Mouse (Mus musculus) C2C12 (cell line): Measurements from ENCODE around the gene Sh3pxd2a. TPM values are rescaled to one million over a fixed set of nuclear protein-coding genes. Genes with fewer than 3 reads are reported as not detected.
A peak's percentile ranks its signal among the peaks of the same experiment; 100 is the strongest.

ENCODE experiments used
- H3K27me3 ChIP-seq: one replicate; pipeline ENCODE4 v1.6.1; 2011; ENCODE audit not compliant: control insufficient read depth, insufficient read depth, insufficient read length
- H3K36me3 ChIP-seq: one replicate; pipeline ENCODE4 v1.6.1; 2011; ENCODE audit not compliant: control insufficient read depth, insufficient read depth
- H3K4me3 ChIP-seq: one replicate; pipeline ENCODE4 v1.5.1; 2011; ENCODE audit warnings: mild to moderate bottlenecking, control low read depth; ENCODE audit not compliant: poor library complexity, insufficient read depth, severe bottlenecking
- H3K79me2 ChIP-seq: one replicate; pipeline ENCODE4 v1.6.1; 2011; ENCODE audit not compliant: control insufficient read depth, insufficient read depth
- H3K79me3 ChIP-seq: one replicate; pipeline ENCODE4 v1.6.1; 2011; ENCODE audit warnings: low read depth, control low read depth
- H3ac ChIP-seq: one replicate; pipeline ENCODE3; 2011; ENCODE audit warnings: low read depth; ENCODE audit not compliant: control insufficient read depth, insufficient read length
- CEBPB ChIP-seq: IDR thresholded peaks from one replicate; pipeline ENCODE4 v1.6.1; 2011; ENCODE audit warnings: low read depth, mild to moderate bottlenecking, control low read depth, moderate library complexity
- CTCF ChIP-seq: IDR thresholded peaks from one replicate; pipeline ENCODE4 v1.5.1; 2011; ENCODE audit not compliant: control insufficient read depth, insufficient read depth, insufficient read length
- FOSL1 ChIP-seq: IDR thresholded peaks from one replicate; pipeline ENCODE4 v1.8.0; 2011; ENCODE audit warnings: mild to moderate bottlenecking, low read length; ENCODE audit not compliant: poor library complexity, insufficient read depth, severe bottlenecking
- MAX ChIP-seq: IDR thresholded peaks from one replicate; pipeline ENCODE4 v1.6.1; 2011; ENCODE audit warnings: mild to moderate bottlenecking, control low read depth
- MYOD1 ChIP-seq: IDR thresholded peaks from one replicate; pipeline ENCODE4 v1.6.1; 2011; ENCODE audit warnings: low read depth; ENCODE audit not compliant: control insufficient read depth, insufficient read length
- MYOG ChIP-seq: IDR thresholded peaks from one replicate; pipeline ENCODE4 v1.6.1; 2011; ENCODE audit not compliant: control insufficient read depth, insufficient read length; ENCODE audit errors: extremely low read depth
- USF1 ChIP-seq: IDR thresholded peaks from one replicate; pipeline ENCODE4 v1.6.1; 2011; ENCODE audit warnings: low read depth, mild to moderate bottlenecking, control low read depth, moderate library complexity
- polyA plus RNA-seq: library from polyadenylated mRNA; unstranded; fragments of >200 nt; fragmentation: generic; extraction: Trizol; gene quantifications from one replicate; pipeline ENCODE4 v1.2.1, GENCODE M21; 2012; ENCODE audit warnings: missing spikeins

Gene Sh3pxd2a
- polyA plus RNA-seq, 1 experiment = 22.2 TPM

- Histone ChIP-seq H3K36me3 (peaks cover 4% of the 10 kb centered on the region), H3K79me3 (peaks cover 27% of the 10 kb centered on the region)
Measured at GRCm38 (mm10) chr19:47316288-47317062, 147.7 kb downstream of the Sh3pxd2a start.

GRCm38 (mm10) chr19:47315917-47316265 is 148.3 kb downstream of the Sh3pxd2a start:
- Histone ChIP-seq H3K79me3 (peaks cover 32% of the 10 kb centered on the region), H3K36me3 (peaks cover 10% of the 10 kb centered on the region), H3K27me3 (no peaks in the 10 kb centered on the region), H3K4me3 (no peak overlapping the region), H3K79me2 (peaks cover 50% of the 10 kb centered on the region), H3ac (no peak overlapping the region)
- TF ChIP-seq MYOD1 (no peak), USF1 (no peak), MYOG (no peak), CEBPB (no peak), MAX (no peak), CTCF (no peak), FOSL1 (no peak)

More at GRCm38 (mm10) chr19:47316288-47317062, 147.7 kb downstream of the Sh3pxd2a start:
- no peak for TF ChIP-seq CTCF
- no peak for TF ChIP-seq MYOG
- TF ChIP-seq FOSL1 = no peak
- TF ChIP-seq MAX = no peak
- no peak for TF ChIP-seq CEBPB
- no peak for TF ChIP-seq MYOD1
- TF ChIP-seq USF1 = no peak
- H3ac ChIP-seq = peak overlapping the region; percentile 19
- no peaks in the 10 kb centered on the region for H3K27me3 ChIP-seq
- H3K4me3 ChIP-seq = no peak overlapping the region
- H3K79me2 ChIP-seq = peaks cover 44% of the 10 kb centered on the region

DNA sequence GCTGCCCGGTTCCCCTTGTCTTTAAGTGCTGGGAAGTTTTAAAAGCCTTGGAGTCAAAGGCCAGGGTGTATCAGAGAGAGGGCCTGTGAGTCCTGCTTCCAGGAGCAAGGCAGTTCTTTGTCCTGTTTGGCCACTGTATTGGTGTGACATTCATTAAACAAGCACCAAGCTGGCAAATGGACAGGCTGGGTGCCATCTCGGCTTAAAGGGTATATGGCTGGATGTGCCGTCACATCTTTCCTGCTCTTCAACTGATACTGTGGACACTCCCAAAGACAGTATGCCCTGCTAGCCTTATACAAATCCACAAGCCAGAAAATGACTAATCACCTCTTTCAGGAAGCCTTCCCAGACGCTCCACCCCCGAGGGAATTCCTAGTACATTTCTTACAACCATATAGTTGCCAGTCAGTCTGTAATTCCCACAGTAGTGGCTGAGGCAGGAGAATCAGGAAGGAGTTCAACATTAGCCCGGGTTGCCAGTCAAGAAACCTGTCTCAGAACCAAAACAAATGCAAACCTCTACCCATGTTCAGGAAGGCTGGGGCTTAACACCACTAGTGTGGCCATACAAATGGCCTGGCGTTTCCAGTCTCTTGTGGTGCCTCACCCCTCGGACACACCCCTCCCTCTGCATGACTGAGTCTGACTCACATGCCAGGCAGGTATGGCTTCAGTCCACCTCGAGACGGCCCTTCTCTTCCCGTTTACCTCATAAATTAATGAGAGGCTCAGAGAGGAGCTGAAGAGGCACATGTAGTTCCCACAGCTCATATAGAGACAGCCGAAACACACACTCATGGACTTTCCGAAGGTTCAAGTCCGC is 148.9 kb downstream of the Sh3pxd2a start:
- TF ChIP-seq CTCF = no peak
- TF ChIP-seq MAX = peak; percentile 36
- TF ChIP-seq FOSL1 = peak; percentile 9
- TF ChIP-seq MYOD1 = no peak
- TF ChIP-seq MYOG = no peak
- TF ChIP-seq CEBPB = no peak
- H3ac ChIP-seq = peak overlapping the region; percentile 8
- H3K4me3 ChIP-seq = peak overlapping the region; percentile 64
- peaks cover 37% of the 10 kb centered on the region for H3K79me3 ChIP-seq
- no peaks in the 10 kb centered on the region for H3K27me3 ChIP-seq
- H3K36me3 ChIP-seq = peaks cover 14% of the 10 kb centered on the region
- H3K79me2 ChIP-seq = peaks cover 56% of the 10 kb centered on the region

DNA sequence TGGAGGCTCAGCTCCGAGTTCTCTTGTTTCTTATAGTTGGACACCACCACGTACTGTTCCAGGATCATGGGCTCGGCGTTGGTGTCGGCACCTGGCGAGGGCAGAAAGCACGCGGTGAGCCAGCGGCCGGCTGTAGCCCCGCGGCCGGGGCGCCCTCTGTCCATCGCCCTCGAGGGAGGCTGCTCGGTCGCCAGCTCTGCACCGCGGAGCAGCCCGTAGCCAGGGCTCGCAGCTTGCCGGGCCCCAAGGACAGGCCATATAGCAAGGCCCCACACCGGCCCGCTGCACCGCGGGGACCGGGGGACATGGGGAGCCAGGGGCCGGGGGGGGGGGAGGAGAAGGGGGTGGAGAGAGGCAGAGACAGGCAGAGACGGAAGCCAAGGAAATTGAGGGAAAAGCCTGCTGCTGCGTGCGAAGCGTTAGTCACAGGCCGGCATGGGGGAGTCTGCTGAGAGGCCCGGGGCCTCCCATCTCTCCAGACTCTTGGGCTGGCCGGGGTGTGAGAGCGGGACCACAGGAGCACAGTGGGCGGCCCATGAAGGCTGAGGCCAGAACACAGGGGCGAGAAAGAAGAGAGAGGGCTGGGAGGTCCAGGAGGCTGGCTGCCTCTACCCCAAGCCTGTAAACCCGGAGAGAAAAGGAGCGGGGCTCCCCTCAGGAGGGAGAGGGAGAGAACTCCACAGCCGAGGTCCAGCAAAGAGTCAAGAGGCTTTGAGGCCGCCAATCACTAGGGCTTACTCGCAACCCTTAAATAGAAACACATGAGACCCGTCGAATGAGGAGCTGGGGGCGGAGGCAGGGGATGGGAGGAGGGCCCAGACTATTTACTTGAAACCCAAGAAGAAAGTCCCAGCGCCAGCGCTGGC is 149.9 kb downstream of the Sh3pxd2a start:
- H3K27me3 ChIP-seq = no peaks in the 10 kb centered on the region
- H3K79me2 ChIP-seq = peaks cover 66% of the 10 kb centered on the region
- H3K79me3 ChIP-seq = peaks cover 44% of the 10 kb centered on the region
- H3K4me3 ChIP-seq = peak overlapping the region; percentile 64
- peaks cover 22% of the 10 kb centered on the region for H3K36me3 ChIP-seq
- H3ac ChIP-seq = peak overlapping the region; percentile 89
- no peak for TF ChIP-seq CTCF
- TF ChIP-seq MYOG = no peak
- TF ChIP-seq USF1 = no peak
- TF ChIP-seq FOSL1 = no peak
- peak; percentile 49 for TF ChIP-seq MAX
- no peak for TF ChIP-seq MYOD1

DNA sequence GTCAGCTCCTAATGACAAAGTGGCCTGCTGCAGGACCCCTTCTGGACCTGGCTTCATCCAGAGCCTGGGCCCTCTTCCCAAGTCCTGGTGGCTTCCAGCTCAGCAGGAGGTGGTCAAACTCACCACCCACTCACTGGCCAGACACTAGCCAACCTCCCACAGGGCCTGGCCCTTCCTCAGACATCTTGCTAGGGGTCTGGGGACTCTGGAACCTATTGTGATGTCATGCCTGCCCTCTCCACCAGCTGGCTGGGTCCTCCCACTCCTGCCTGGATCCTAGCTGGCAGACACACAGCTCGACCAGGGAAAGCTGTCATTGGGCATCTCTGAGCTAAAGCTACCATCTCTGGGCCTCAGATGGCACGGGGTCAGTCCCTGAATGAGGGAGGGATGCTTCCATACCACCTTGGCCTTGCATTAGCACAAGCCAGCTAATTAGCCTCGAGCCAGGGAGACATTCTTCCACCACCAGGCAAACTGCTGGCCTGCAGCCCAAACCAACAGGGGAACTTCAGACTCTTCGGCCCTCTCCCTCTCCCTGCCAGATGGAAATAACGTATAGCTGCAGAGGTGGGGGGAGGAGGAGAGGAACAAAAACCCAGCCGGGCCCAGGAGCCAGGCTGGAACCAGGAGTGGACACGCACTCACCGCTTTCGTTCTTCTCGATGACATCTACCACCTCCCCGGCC is 150.7 kb downstream of the Sh3pxd2a start:
- Histone ChIP-seq H3K79me3 (peaks cover 48% of the 10 kb centered on the region), H3ac (peak overlapping the region; percentile 89), H3K36me3 (peaks cover 22% of the 10 kb centered on the region), H3K79me2 (peaks cover 74% of the 10 kb centered on the region), H3K4me3 (peak overlapping the region; percentile 64), H3K27me3 (no peaks in the 10 kb centered on the region)
- TF ChIP-seq USF1 (no peak), CTCF (no peak), CEBPB (no peak), FOSL1 (no peak)
